Mouse (Mus musculus) embryonic facial prominence, embryonic 14.5 days (tissue): ENCODE measurements around the gene Saa3. TPM values are rescaled to one million over a fixed set of nuclear protein-coding genes. Genes with fewer than 3 reads are reported as not detected.

Experiments
- polyA plus RNA-seq: library from polyadenylated mRNA; unstranded; fragments of >200 nt; fragmentation: Nextera tagmentation; extraction: Ambion mirVana; gene quantifications from 2 replicates; pipeline ENCODE4 v1.2.1, GENCODE M21; 2014

Gene Saa3
- polyA plus RNA-seq, 1 experiment from 2014 or later = 0.61 TPM

Other genes with a start within 250 kb of the Saa3 start
- gene Sergef, start 75.9 kb downstream of the Saa3 start, polyA plus RNA-seq = 12.3 and 14.3 TPM in 2 replicates
- gene Tph1, start 43.2 kb downstream of the Saa3 start, polyA plus RNA-seq = 0.83 and 1.9 TPM in 2 replicates
- 26.8 and 31.5 TPM in 2 replicates for gene Saal1, start 5.0 kb downstream of the Saa3 start, polyA plus RNA-seq
- gene Saa4, start 16.9 kb upstream of the Saa3 start, polyA plus RNA-seq = not detected in 2 replicates
- gene Saa1, start 27.3 kb upstream of the Saa3 start, polyA plus RNA-seq = 0.51 TPM in 1 of 2 replicates, not detected in the other
- gene Saa2, start 36.1 kb upstream of the Saa3 start, polyA plus RNA-seq = not detected in 2 replicates
- 16.2 and 17.3 TPM in 2 replicates for gene Hps5, start 80.4 kb upstream of the Saa3 start, polyA plus RNA-seq
- gene Gtf2h1, start 80.4 kb upstream of the Saa3 start, polyA plus RNA-seq = 51.2 and 56.7 TPM in 2 replicates
- gene Ldha, start 125.8 kb upstream of the Saa3 start, polyA plus RNA-seq = 1,559 and 1,681 TPM in 2 replicates
- gene Ldhc, start 145.5 kb upstream of the Saa3 start, polyA plus RNA-seq = 0.26 TPM in 1 of 2 replicates, not detected in the other
- gene Tsg101, start 204.3 kb upstream of the Saa3 start, polyA plus RNA-seq = 174 and 178 TPM in 2 replicates
- gene Uevld, start 242.8 kb upstream of the Saa3 start, polyA plus RNA-seq = 9.7 and 11.0 TPM in 2 replicates